Mouse (Mus musculus) urinary bladder, postnatal 10 days (tissue): ENCODE results near the gene Pdzrn4.
"Not testable (repeated sequence)": the region's sequence is repeated elsewhere in the genome, so short reads cannot be mapped to it uniquely, and the experiment has no call there.

Source experiments
- DNase-seq: peaks from one replicate; pipeline ENCODE4 v3.0.0; 2022; ENCODE audit warnings: low spot score

Gene Pdzrn4

GRCm38 (mm10) chr15:92396770-92397608 lies at the start of gene Pdzrn4:
TSS of gene Pdzrn4 (plus strand) at chr15:92396881.
- DNase-seq = no peak

GRCm38 (mm10) chr15:92347426-92347825 lies 49.3 kb upstream of the Pdzrn4 start:
- no peak for DNase-seq

DNA sequence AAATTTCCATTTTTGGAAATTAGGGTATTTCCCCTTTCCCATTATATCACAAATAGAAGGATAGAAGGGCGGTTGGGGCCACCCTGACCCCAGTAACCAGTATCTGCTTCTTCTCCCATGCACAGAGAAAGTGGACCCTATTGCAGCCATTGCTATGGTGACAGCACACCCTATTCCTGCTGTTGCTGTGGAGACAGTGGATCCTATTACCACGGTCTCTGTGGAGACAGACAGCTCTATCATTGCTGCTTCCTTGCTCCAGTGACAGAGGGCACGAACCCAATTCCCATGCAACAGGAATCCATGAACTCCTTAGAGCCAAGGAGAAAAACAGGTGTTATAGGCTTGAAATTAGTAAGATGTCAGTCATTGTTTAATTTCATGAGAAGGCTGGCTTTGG lies 48.8 kb upstream of the Pdzrn4 start:
- no peak for DNase-seq

DNA sequence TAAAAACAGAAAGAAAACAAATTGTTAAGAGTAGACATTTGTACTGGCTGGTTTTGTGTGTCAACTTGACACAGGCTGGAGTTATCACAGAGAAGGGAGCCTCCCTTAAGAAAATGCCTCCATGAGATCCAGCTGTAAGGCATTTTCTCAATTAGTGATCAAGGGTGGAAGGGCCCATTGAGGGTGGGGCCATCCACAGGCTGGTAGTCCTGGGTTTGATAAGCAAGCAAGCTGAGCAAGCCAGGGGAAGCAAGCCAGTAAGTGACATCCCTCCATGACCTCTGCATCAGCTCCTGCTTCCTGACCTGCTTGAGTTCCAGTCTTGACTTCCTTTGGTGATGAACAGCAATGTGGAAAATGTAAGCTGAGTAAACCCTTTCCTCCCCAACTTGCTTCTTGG lies 48.2 kb upstream of the Pdzrn4 start:
- not testable (repeated sequence) for DNase-seq

GRCm38 (mm10) chr15:92364153-92364552 lies 32.5 kb upstream of the Pdzrn4 start:
- no peak for DNase-seq

DNA sequence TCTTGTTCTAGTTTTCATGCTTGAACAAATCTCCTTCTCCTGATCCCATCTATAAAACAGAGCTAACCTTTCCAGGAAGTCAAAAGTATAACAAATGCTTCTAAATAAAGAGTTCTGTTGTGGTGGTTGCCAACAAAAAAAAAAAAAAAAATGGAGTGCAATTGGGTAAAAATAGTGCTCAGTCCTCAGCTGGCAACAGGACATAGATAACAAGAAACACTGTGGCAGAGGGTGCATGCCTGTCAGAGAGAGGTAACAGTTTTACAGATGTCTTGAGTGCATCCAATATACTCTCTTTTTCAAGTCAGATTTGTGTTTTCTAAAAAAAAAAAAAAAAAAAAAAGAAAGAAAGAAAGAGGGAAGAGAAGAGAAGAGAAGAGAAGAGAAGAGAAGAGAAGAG lies 32.1 kb upstream of the Pdzrn4 start:
- DNase-seq = no peak

DNA sequence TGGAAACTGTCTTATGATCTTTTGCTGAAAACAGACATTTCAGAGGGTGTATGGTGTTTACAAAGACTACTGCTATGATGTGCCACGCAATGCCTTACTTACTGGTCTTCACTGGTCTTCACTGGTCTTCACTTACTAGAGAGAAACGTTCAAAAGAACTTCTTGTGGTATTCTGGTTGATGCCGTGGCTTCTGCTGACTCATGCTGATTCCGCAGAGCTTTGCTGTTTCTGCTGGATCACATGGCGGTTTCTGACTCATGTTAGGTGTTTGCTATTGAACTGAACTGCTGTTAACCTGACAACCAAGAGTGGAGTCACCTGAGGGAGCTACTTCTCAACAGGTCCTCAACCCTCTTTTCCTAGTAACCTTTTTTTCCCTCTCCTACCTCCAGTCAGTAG lies 1.9 kb upstream of the Pdzrn4 start:
- no peak for DNase-seq

- no peak for DNase-seq
These were observed 2.1 kb downstream of the Pdzrn4 start for GRCm38 (mm10) chr15:92398747-92399146.

DNA sequence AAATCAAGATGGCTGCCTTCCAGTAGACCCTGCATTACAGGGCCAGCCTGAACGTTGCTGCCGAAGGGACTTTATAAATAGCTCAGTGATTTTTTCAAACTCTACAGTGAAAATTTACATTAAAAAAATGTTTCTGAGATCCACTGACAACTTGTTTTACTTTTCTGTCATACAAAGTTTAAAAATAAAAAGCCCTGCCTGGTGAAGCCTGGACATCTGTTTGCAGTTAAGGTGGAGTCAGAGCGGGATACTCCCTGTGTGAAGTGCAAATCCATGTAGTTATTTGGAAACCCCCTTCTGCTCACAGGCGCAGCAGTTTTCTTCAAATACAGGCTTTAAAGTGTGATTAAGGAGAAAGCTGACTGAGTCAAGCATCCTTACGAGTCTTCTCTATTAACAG lies 2.6 kb downstream of the Pdzrn4 start:
- DNase-seq = no peak

- DNase-seq = no peak
These were observed 4.9 kb downstream of the Pdzrn4 start for GRCm38 (mm10) chr15:92401554-92401953.

- DNase-seq = no peak
These were observed 18.6 kb downstream of the Pdzrn4 start for GRCm38 (mm10) chr15:92415323-92415722.

- DNase-seq = no peak
These were observed 19.5 kb downstream of the Pdzrn4 start for GRCm38 (mm10) chr15:92416141-92416540.

- DNase-seq = no peak
These were observed 20.0 kb downstream of the Pdzrn4 start for GRCm38 (mm10) chr15:92416658-92417057.

- DNase-seq = no peak
These were observed 20.4 kb downstream of the Pdzrn4 start for GRCm38 (mm10) chr15:92417120-92417519.

DNA sequence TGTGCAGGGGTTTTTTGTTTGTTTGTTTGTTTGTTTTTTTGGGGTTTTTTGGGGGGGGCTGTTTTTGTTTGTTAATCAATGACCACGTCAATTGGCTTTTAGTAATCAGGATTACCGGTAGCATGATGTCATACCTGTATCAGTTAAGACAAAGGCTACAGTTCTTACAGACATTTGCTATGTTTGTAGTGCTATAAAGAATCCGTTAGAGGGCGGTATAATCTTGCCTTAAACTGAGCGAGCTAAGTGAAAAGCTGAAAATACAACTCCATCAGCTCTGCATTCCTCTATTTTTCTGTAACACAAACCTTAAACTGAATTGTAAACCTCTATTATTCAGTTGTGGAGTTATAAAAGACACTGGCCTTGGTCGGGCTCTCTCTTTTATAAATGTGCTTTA lies 37.9 kb downstream of the Pdzrn4 start:
- DNase-seq = no peak

- DNase-seq = no peak
These were observed 38.6 kb downstream of the Pdzrn4 start for GRCm38 (mm10) chr15:92435306-92435705.

DNA sequence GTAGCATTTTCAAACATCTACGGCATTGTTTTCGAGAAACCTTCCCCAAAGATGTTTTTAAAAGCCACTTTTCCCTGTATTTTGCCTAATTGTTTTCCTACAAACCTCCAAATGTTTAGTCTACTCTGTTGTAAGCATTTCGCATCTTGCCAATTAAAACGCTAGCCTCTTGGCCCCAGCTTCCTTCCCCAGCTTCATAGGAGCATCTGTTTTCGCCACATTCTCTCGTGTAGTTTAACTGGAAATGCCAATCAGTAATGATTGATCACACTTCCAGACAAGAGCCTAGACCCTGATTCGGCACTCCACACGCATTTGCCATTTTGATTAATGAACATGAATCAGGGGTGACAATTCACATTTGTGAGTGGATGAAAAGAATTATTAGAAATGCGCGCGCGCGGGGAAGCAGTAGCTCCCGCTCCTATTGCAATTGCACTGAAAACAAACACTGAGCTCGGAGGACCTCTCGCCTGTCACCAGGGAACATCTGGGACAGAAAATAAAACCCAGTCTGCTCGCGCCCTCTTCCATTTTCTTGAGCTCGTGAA lies 45.0 kb downstream of the Pdzrn4 start:
- no peak for DNase-seq

DNA sequence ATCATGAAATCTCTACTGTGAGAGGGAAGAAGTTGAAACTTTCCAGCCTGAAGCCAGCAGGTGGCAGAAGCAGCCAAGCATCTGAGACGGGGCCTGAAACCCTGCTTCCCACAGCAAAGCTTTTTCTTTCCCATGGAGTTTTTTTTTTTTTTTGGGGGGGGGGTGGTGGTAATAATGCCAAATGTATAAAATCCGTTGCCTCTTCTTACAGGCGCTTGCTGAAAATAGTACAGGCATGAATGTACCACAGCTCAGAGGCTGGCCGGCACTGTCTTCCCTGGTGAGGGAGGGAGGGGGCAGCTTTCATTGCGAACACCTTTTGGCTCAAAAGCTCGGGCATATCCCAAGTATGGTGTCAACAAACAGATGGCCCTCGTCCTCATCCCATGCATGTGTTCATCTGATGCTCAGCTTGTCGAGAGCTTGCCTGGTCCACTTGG lies 51.0 kb downstream of the Pdzrn4 start:
- no peak for DNase-seq

- DNase-seq = no peak
These were observed 52.4 kb downstream of the Pdzrn4 start for GRCm38 (mm10) chr15:92449112-92449511.

DNA sequence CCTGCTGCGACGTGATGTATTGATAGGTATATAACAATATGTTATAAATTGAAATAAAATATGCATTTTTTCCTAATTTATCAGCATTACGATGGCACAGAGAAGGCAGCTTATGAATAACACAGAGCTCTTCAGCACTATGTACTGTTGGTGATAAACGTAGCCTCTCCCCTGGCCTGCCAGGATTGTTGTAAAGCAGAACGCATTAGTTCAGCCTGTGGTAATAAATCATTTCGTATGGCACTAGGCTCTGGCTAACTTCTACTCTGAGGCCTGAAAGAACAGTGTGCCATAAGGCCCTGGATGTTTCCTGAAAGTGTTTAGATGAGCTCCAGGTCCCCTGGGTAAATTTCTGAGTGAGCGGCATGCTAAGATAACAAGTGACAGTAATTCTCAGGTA lies 55.9 kb downstream of the Pdzrn4 start:
- no peak for DNase-seq

DNA sequence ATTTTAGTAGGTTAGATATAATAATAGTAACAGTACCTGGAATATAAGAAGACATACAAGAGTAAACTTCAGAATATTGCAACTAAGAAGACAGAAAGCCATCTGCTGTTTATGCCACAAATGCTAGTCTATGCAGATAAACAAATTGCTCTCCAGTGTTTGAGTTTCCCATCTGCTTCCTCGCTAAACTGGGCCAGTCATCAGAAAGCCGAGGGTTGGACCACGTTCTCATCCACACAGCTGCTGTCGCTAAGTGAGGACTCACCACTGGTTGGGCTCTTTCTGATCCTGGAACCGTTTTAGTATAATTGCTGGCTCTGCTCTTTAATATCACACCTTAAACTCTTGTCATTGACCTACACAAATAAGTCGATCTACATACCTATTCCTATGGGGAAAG lies 85.5 kb downstream of the Pdzrn4 start:
- DNase-seq = no peak

DNA sequence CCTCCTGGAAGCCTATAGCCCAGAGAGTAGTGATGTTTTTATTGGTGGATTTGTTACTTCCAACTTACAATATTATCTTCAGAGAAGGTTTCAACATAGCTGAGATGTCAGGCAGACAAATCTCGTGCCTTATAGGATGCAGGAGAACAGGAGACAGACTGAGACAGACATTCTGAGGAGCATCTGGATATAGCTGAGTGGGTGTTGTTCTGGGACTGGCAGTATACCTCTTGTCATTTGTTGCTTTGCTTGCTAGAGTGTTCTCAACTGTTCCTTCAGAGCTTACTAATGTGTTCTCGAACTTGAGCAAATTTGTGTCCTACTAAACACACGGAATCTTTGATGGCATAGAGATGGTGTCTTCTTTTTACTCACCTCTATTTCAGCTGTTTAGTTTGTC lies 94.7 kb downstream of the Pdzrn4 start:
- DNase-seq = no peak

- no peak for DNase-seq
These were observed 98.9 kb downstream of the Pdzrn4 start for GRCm38 (mm10) chr15:92495465-92496174.
